Mouse (Mus musculus) brain, embryonic 18.5 days (tissue): ENCODE measurements around the gene Alyref.
A peak's percentile ranks its signal among the peaks of the same experiment; 100 is the strongest.
"Not testable (repeated sequence)": the region's sequence is repeated elsewhere in the genome, so short reads cannot be mapped to it uniquely, and the experiment has no call there.

Experiments
- DNase-seq: peaks from one replicate; pipeline ENCODE4 v3.0.0-alpha.2; 2012; ENCODE audit warnings: low read depth, low spot score

The Alyref gene

GRCm38 (mm10) chr11:120574278-120574600, 23.9 kb downstream of the Alyref start:
- DNase-seq = no peak

GRCm38 (mm10) chr11:120573585-120574277, 24.4 kb downstream of the Alyref start:
- no peak for DNase-seq

GRCm38 (mm10) chr11:120572752-120573584, 25.2 kb downstream of the Alyref start, which contains the start of gene P4hb:
TSS of gene P4hb (minus strand) at chr11:120573253.
- DNase-seq = peak; percentile 99

- no peak for DNase-seq
Measured at GRCm38 (mm10) chr11:120572417-120572751, 25.8 kb downstream of the Alyref start.

GRCm38 (mm10) chr11:120571754-120572416, 26.3 kb downstream of the Alyref start:
- no peak for DNase-seq

- DNase-seq = no peak
Measured at GRCm38 (mm10) chr11:120571122-120571521, 27.0 kb downstream of the Alyref start.

- DNase-seq = no peak
Measured at GRCm38 (mm10) chr11:120568324-120568723, 29.8 kb downstream of the Alyref start.

- no peak for DNase-seq
Measured at GRCm38 (mm10) chr11:120565114-120565513, 33.1 kb downstream of the Alyref start.

- no peak for DNase-seq
Measured at GRCm38 (mm10) chr11:120562949-120563348, 35.2 kb downstream of the Alyref start.

- DNase-seq = no peak
Measured at GRCm38 (mm10) chr11:120560952-120561728, 37.0 kb downstream of the Alyref start.

- not testable (repeated sequence) for DNase-seq
Measured at GRCm38 (mm10) chr11:120558843-120559242, 39.3 kb downstream of the Alyref start.

- DNase-seq = no peak
Measured at GRCm38 (mm10) chr11:120555260-120555659, 42.9 kb downstream of the Alyref start.

- no peak for DNase-seq
Measured at GRCm38 (mm10) chr11:120554834-120555233, 43.3 kb downstream of the Alyref start.

GRCm38 (mm10) chr11:120552736-120553135, 45.4 kb downstream of the Alyref start:
- DNase-seq = no peak

- no peak for DNase-seq
Measured at GRCm38 (mm10) chr11:120550810-120551440, 47.2 kb downstream of the Alyref start, which contains the start of gene Ppp1r27. TSS of gene Ppp1r27 (minus strand) at chr11:120551132.

GRCm38 (mm10) chr11:120549986-120550809, 48.0 kb downstream of the Alyref start:
- no peak for DNase-seq

- DNase-seq = peak; percentile 75
Measured at GRCm38 (mm10) chr11:120549168-120549945, 48.8 kb downstream of the Alyref start, which contains the start of gene Mcrip1. TSS of gene Mcrip1 (minus strand) at chr11:120549727.

GRCm38 (mm10) chr11:120548786-120549167, 49.4 kb downstream of the Alyref start:
- DNase-seq = no peak

- no peak for DNase-seq
Measured at GRCm38 (mm10) chr11:120548214-120548613, 50.0 kb downstream of the Alyref start.
